Mouse (Mus musculus): ENCODE results near the gene Rftn1. TPM values are rescaled to one million over a fixed set of nuclear protein-coding genes. Genes with fewer than 3 reads are reported as not detected.

The Rftn1 gene
- polyA plus RNA-seq, 2 experiments from 2014 or later = 23.8 to 32.4 TPM

DNA sequence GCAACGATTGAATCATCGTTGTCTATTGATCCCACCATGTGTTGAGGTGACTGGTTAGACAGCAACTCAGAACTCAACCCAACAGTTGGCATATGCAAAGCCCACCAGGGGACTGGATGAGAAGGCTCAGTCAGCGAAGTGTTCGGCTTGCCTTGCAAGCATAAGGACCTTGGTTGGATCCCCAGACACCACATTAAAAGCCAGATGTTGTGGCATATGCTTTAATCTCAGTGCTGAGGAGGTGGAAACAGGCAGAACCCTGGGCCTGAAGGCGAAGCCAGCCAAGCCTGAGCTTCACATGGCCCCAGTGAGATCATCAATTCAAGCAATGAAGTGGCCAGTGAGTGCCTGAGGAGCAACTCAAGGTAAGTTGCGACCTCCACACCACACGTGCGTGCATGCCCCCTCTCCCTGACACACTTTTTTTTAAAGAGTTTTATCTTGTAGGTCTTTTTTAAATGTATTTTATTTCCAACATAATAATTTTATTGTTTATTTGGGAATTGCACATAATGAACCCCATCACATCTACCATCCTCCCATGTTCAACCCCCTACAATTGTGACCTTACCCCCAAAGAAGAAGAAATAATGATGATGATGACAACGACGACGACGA is 11.5 kb upstream of the Rftn1 start:
- no peak for ATAC-seq

DNA sequence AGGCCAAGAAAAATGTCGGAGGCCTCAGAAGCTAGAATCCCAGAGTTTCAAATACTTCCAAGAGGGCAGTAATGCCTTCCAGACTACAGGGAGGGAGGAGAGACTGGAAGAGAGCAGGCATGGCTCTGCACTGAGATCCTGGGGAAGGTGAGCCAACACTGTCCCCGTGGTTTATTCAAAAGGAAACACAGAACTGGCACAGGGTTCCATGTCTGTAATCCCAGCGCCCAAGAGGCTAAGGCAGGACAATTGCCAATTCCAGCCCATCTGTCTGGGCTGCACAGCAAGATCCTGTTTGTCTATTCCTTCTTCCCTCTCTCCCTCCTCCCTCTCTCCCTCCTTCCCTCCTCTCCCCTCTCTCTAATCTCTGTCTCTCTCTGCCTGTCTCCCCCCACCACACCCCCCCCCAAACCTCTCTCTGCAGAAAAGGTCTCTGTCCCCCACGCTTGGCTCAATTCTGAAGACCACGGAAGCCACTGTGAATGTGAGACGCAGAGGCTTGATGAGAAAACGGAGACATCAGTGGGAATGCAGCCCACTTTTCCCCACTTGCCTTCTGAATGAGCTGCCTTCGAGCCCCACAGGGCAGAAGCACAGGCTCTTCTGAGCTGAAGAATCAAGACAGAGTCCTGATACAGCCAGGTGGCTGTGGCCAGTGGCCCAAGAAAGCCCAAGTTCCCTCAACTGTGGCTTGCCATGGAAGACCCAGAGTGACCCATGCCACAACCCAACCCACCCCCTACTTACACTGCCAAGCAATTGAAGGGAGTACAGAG is 8.8 kb upstream of the Rftn1 start:
- ATAC-seq = no peak

DNA sequence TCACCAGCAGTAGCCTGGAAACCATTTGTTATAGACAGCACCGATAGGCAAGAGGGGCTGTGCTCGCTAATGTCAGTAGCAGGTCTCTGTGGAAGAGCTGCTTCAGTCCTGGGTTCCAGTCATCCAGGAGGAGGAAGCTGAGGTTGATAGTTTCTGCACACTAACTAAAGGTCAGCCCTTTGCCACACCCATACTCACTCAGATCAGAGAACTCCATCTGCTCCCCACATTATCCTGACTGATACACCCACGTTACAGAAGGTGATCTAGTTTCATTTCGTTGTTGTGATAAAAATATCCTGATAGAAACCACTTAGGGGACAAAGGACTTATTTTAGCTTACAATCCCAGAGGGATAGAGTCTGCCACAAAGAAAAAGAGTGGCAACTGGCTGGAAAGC is 7.1 kb upstream of the Rftn1 start:
- no peak for ATAC-seq

DNA sequence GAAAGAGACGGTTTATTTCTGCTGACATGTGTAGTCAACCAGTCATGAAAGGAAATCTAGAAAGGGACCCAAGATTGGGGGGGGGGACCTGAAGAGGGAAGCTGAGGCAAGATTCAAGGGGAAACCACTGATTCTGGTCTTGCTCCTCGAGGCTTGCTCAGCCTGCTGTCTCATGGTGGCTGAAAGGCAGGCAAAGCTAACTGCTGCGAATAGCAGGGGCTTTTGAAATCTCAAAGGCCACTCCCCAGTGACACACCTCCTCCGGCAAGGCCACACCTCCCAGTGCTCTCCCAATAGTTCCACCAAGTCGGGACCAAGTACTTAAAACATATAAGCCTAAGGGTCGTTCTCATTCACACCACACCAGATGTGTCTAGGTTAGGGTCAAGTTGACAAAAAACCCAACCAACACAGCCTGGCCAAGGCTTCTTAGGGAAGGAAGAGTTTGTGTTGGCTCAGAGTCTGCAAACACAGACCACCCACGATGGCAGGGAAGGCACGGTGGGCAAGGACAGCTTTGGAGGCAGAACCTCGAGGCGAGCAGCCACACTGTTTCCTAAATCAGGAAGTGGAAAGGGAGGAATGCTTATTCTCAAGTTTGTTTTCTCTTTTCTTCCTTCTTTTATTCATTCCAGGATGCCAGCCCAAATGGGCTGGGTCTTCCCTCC is 5.7 kb upstream of the Rftn1 start:
- no peak for ATAC-seq

DNA sequence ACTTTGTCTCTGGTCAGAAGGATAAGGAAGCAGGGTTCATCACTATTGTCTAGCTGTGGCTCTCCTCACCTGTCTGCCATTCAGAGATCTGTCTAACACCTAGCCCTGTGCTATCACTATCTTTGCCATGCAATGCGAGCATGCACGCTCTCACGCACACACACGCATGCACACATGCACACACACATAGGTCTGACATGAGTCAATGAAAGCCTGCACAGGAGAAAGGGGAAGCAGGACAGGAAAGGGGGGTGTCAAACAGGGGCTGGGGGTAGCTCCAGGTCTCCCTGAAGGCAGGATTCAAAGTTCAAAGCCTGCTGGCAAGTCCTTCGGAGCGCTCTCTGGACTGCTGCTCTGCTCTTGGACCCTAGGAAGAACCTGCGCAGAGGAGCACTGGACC is 4.9 kb upstream of the Rftn1 start:
- no peak for ATAC-seq

DNA sequence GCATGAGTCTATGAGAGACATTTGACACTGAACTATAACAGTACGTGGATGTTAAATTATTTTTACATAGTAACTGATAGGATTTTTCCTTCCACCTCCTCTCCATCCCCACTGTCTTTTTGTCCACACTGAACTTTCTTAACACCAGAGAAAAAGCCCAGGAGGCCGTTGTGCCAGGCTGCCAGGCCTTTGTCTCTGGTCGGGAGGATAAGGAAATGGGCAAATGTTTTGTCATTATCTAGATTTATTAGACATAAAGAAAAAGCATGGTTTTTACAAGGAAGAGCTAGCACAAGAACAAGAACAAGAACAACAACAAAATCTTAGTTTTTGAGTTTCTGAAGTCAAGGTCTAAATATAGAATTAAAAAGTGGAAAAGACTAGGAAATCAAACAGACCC is 4.1 kb upstream of the Rftn1 start:
- no peak for ATAC-seq

DNA sequence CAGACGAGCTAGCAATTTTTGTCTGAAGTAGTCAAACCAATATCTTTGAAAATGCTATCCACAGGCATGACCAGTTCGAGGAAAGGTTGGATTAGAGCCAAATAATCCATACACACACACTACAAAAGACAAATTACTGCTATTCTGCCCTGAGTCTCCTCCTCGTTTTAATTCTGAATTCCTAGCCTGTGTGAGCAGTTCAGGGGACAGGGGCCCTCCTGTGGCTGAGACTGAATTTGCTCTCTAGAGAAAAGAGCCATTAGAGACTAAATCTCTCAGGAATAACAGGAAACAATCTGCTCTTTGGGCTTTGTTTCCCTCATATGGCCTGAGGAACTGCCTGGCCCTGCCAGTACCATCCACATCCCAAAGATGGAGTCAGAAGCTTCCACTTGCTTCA is 3.2 kb upstream of the Rftn1 start:
- peak; percentile 37 for ATAC-seq

DNA sequence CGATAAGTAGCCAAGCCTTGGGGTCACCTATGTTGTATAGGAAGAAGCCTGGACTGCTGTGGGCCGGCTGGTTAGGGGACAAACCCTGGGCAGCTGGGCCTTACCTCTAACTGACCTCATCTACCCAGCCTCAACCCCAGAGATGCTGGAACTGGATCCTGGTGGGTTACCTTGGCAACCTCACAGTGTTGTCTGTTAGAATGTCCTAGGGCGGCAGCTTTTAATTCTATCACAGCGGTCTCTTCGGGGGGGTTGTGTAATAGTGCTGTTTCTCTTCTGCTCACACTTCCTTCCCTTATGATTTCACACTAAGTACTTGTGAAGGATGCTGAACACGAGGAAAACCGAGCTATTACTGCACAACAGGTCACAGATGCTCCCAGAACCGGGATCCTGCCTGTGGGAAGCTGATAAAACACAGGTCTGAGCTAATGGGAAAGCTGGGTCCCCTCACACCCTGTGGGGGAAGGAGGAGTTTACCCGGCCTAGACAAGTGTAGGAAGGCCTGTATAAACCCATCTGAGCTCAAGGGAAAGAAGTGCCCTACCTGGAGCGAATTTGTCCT is 2.0 kb upstream of the Rftn1 start:
- no peak for ATAC-seq

DNA sequence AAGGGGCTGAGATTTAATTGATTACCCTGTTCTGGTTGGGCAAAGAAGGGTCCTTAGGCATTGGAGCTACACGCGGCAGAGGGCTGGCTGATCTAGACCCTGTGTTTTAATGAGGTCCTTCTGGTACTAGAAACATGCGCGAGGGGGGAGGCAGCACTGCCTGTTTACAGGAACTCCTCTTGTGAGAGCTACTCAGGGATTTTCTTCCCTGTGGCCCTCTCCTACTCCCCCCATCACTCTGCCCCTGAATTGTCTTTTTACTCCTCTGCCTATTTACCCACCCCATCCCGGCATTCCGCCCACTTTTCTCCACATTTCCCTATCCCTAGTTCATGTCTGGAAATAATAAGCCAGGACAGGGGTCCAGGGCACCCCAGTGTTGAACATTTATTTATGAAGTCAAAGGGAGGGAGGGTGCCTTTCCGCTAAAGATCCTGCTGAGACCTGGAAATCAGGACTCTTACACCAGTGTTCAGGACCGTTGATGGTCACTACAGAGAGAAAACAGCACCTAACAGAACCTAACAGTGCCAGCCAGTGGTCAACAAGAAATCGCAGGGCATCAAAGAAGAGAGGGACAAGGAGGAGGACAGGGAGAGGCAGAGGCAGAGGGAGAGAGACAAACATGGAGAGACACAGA is 964 bp upstream of the Rftn1 start:
- no peak for ATAC-seq

DNA sequence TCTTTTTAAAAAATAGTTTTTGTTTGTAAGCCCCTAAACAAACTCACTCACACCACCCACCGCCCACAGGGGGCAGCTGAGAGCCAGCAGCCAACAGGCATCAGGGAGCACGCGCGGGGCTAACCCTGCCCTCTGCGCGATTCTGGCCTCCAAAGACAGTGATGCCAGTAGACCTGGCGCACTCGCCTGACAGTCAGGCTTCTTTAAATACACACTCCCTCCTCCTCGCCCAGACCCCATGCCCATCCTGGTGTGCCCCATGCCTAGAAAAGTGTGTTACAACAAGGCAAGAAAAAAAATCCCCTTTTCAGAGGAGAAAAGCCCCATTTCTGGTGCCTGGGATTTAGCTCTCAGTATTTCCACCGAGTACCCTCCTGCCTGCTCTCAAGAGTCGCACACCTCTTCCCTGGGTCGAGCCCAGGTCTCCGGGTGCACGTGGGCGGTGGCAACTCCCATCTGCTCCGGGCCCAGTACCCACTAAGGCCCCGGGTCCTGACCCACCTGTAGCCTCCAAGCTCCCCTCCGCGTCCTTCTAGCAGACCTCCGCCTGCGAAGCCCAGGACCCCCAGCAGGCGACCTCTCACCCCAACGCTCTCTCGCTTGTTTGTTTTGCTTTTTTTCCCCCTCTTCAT is 977 bp downstream of the Rftn1 start:
- ATAC-seq = peak; percentile 56

DNA sequence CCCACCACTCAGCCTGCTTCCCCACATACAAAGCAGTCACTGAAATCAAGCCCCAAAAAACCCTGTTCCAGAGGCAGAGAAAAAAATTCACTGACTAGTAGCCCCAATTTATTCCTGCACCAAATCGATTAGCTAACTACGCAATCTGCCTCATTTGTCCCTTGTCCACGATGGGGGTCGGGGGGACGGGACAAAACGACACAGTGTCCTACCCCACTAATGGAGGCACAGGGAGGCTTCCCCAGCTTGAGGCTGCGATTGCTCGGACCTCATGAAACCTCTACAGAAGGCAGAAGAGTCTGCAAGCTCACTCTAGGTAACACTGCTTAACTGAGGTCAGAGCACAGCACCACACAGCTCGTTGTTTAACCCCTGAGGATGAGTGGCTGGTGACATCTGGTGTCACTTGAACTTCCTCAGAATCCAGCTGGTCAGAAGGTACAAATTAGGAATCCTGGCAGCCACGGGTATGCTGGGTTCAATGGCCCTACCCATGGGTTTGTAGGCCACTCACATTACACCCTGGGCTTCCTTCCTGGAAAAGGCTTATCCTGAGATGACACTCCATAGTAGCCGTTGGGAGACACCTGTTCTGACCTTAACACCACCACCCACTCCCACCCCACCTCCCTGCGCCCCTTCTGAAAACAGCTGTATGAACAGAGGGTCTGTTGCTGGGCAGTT is 1.7 kb downstream of the Rftn1 start:
- no peak for ATAC-seq

DNA sequence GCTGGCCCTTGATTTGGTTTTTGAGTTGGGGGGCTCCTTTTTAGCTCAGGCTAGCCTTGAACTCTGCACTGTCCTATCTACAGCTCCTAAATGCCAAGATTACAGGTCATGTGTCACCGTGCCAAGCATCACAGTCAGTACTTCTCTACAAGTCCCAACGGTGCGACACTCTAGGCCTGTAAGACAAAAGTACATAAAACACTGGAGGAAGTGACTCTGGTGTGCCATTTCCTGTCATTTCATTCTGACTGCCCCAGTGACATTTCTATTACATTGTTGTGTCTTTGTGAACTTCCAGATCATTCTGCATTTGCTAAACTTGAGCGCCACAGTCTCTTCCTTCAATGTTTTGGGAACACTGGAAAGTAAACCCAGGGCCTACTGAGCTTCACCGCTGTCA is 4.9 kb downstream of the Rftn1 start:
- peak; percentile 58 for ATAC-seq

DNA sequence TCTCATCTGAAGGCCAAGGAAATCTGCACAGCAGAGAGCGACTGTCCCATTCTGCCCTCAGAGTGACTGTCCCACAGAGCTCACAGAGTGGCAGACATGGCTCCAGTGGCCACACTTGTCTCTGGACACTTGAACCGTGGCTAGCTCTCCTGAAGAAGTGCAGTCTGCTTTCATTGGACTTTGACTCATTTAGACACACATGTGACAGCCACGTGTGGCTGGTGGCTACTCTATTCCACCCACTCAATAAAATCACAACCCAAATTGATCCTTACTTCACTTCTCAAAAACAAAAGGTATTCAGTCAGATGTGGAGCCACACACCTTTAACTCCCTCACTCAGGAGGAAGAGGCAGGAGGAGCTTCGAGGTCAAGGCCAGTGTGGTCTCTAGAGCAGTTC is 5.4 kb downstream of the Rftn1 start:
- no peak for ATAC-seq

DNA sequence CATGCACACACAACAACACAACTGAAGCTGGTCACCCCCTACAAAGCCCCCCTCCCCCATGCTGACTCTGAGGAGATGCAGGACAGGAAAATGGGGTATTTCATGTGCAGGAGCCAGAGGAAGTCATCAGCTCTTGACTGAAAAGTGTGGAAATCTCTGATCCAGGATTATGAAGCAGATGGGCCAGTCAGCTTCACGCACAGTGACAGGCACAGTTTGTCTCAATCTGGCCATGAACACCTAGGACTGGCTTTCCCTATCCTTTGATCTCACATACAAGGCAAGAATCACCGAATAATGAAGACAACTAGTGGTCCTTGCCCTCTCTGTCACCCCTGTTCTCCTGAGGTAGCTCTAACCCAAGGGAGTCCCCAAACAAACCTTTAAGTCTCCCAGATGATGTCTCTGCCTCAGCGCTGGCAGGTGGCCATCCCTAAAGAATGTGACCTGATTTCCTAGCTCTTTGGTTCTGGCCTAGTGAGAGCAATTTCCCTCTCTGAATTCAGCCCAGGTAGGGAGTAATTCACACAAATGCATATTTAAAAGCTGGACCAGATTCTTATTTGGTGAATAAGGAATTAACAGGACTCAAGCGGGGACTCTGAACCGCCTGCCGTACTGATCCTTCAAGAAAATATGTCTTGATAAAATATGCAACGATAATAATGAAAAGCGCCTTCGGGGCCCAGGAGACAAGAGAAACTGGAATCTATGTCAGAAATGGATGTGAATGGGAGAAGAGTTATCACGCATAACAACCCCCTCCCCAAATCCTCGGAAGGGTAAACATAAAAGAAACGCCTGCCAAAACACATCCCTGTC is 6.0 kb downstream of the Rftn1 start:
- ATAC-seq = no peak

DNA sequence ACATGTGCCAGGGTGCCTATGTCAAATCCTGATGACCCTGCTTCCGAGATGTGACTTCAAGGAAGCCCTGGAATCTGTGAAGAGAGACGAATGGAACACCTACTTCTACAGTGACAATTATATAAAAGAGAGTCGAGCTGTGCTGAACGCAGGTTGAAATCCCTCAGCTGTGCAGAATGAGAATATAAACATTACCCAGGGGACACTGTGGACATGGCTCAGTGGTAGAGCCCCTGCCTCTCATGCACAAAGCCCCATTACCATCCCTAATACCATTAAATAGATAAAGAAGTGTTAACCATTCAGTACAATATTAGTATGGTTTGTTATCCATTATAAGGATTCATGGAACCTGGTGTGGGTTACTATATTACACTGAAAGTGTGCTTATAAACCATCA is 7.2 kb downstream of the Rftn1 start:
- no peak for ATAC-seq

DNA sequence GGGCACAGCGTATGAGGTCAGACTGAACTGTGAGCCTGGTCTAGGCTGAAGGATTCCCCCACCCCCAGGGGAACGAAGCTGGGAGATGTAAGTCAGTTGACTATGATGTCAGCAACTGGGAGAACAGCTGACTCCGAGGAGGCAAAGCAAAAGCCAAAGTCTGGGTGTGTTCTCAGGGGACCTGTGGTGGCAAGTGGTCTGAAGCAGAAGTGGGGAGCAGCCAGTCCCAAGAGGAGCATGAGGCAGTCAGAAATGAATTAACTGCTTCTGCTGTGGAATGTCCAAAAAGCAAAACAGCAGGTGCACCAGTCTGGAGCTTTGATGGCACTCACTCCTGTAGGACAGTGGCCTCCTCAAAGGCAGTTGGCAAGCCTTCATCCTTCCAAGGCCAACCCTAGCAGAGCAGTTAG is 7.9 kb downstream of the Rftn1 start:
- ATAC-seq = no peak

DNA sequence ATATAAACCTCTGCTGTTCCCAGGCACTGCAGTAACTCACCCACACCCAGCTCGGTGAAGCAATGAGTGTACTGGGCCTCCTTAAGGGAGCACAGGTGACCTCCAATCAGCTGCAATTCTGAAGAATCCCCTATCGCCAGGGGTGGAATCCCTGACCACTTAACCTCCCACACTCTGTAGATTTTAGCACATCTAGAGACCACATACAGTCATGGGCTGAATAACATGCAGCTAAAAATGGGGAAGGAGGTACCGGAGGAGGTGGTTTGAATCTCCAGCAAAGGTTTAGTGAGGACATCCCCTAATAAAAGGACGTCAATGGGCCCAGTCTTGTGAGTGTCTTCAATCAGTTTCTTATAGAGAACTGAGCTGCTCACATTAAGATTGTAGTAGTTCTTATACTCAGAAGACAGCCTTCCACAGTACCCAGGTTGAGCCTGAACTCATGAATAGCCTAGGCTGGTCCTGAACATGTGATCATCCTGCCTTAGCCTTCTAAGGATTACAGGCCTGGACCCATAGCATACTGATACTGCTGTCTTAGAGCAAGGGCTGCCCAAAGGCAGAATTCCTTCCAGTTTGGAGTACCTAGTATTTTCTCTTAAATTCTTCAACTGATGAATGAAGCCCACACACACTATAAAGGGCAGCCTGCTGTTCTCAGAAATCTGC is 9.4 kb downstream of the Rftn1 start:
- ATAC-seq = no peak

DNA sequence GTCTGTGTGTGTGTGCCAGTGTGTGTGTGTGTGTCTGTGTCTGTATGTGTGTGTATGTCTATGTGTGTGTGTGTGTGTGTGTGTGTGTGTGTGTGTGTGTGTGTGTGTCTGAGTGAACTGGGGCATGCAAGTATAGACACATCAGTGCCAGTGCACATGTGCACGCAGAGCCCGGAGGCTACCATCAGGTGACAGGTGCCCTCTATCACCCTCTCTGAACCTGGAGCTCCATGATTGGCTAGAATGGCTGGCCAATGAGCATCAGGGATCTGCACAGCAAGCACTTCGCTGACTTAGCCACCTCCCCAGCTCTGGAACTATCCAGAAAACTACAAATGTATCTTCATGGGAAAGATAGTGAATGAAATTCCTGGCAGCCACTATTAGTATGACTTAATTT is 16.7 kb downstream of the Rftn1 start:
- ATAC-seq = no peak

DNA sequence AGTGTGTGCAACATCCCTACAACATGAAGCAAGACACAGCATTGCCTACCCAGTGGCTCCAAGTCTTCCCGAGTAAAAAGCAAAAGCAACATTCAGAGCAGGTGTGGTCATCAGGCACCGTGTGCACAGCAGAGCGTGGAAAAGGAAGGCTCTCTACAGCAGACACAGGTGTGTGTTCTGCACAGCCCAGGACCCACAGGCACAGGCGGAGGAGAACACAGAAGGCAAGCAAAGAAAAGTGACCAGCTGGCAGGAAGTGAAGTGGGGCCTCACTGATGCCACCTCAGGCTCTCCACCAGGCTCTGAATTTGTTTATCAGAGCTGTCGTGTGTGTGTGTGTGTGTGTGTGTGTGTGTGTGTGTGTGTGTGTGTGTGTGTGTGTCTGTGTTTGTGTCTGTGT is 17.1 kb downstream of the Rftn1 start:
- ATAC-seq = peak; percentile 52

DNA sequence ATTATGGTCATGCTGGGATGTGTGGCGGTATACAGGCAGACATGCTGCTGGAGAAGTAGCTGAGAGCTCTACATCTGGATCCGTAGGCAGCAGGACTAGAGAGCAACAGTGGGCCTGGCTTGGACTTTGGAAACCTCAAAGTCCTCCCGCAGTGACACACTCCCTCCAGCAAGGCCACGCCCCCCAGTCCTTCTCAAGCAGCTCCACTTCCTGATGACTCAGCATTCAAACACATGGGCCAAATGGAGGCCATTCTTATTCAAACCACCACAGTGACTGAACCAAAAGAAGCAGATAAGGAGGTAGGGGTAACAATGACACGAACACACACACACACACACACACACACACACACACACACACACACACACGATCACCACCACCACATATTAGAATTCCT is 17.7 kb downstream of the Rftn1 start:
- ATAC-seq = no peak
